Mouse (Mus musculus) heart, postnatal 0 days (tissue): Measurements from ENCODE around the gene Mei4.

ENCODE experiments used
- CTCF ChIP-seq: IDR thresholded peaks from 2 replicates; pipeline ENCODE4 v1.5.1; 2016; ENCODE audit warnings: antibody characterized with exemption, control low read depth, low read depth
- EP300 ChIP-seq: IDR thresholded peaks from 2 replicates; pipeline ENCODE4 v1.6.1; 2016; ENCODE audit warnings: antibody characterized with exemption, low read depth

- TF ChIP-seq CTCF: no peak
- TF ChIP-seq EP300: no peak
Observed at GRCm38 (mm10) chr9:81945624-81946023, 82.2 kb downstream of the Mei4 start.
